Mouse (Mus musculus): ENCODE results near the gene Aes.

- no peak for TF ChIP-seq CTCF (IDR thresholded peaks at IDR 0.05; ENCODE audit: low read depth, low read length)
- no peak for TF ChIP-seq POLR2A (IDR thresholded peaks at IDR 0.05; ENCODE audit: insufficient read depth, low read length)
- TF ChIP-seq EP300 (IDR thresholded peaks at IDR 0.05; ENCODE audit: insufficient read depth, low read depth, low read length), result no peak
Observed at GRCm38 (mm10) chr10:81579967-81580366, 20.7 kb downstream of the Aes start.

All from ES-Bruce4 (cell line).